Comparison of ENCODE assay signal across 8 mouse cellular contexts in genomic region chr5:108367871-108368332, GRCm38 (mm10). TPM values are rescaled to one million over a fixed set of nuclear protein-coding genes. Genes with fewer than 3 reads are reported as not detected.
DNase-seq lines count a peak whose midpoint lies in the region; ATAC-seq and TF ChIP-seq lines count a peak whose summit lies in the region.

Gm42517 (minus strand) TSS chr5:108367922.

- no peaks in the 10 kb centered on the region for H3K4me1 ChIP-seq in heart, adult 2 months (ENCODE audit: control insufficient read depth, insufficient read depth, low read length)

- ATAC-seq in activated CD4-positive, CD25-positive, alpha-beta regulatory T cell, adult 4 months, result no peak

- H3ac ChIP-seq in myocyte (ENCODE audit: control insufficient read depth, insufficient read length), result peak within 1 kb of the TSS; percentile 17

- TF ChIP-seq EP300 in heart, adult 2 months (IDR thresholded peaks at IDR 0.05; ENCODE audit: insufficient read depth, low read depth, low read length), result no peak

- TF ChIP-seq CTCF in heart, adult 2 months (IDR thresholded peaks at IDR 0.05), result no peak

- WGBS in heart, adult 2 months, result 3% methylated on average over 33 of the region's 36 CpGs

- intact Hi-C loops in heart, adult 2 months (cut with DNase I), result no loop called here
- intact Hi-C loops in left cerebral cortex, postnatal 10 days (cut with DNase I), result loop anchor here (5.0 kb wide), 2 partner anchors 64 to 94 kb away; partner anchors contain the start of genes Atp5k and Pcgf3

- H3K27ac ChIP-seq in heart, adult 2 months, result no peak within 1 kb of the TSS

- TF ChIP-seq POLR2A in heart, adult 2 months (IDR thresholded peaks at IDR 0.05; ENCODE audit: insufficient read depth, low read depth, low read length), result no peak
- no peak for TF ChIP-seq POLR2A in myocyte (IDR thresholded peaks at IDR 0.05; ENCODE audit: insufficient read length, low read depth)

- peak; percentile 51 for DNase-seq in cerebellum, adult 11-12 months
- DNase-seq in cerebellum, postnatal 4 days (ENCODE audit: low spot score in 2 of 2), result no peak
- peak; percentile 27 for DNase-seq in right cerebral cortex, postnatal 14 days
- DNase-seq in right cerebral cortex, postnatal 36 days (ENCODE audit: low spot score in 2 of 2), result no peak
- peak; percentile 5 to 31 for DNase-seq in heart, adult 2 months
- DNase-seq in left cerebral cortex, postnatal 10 days (ENCODE audit: extremely low spot score in 1 of 2, low spot score in 2 of 2), result peak in 1 of 2 experiments; percentile 67

- H3K36me3 ChIP-seq in heart, adult 2 months (ENCODE audit: control insufficient read depth, insufficient read depth, low read length), result no peaks in the 10 kb centered on the region
- H3K36me3 ChIP-seq in myocyte (ENCODE audit: control insufficient read depth, insufficient read depth), result no peaks in the 10 kb centered on the region

- peaks cover 11% of the 10 kb centered on the region for H3K27me3 ChIP-seq in heart, adult 2 months (ENCODE audit: control insufficient read depth, insufficient read depth, low read length)
- H3K27me3 ChIP-seq in myocyte (ENCODE audit: control insufficient read depth, insufficient read depth, insufficient read length), result peaks cover 43% of the 10 kb centered on the region

- H3K4me2 ChIP-seq in myocyte (ENCODE audit: low read depth), result peak within 1 kb of the TSS; percentile 95

- H3K4me3 ChIP-seq in heart, adult 2 months, result peak within 1 kb of the TSS; percentile 63
- H3K4me3 ChIP-seq in myocyte, result peak within 1 kb of the TSS; percentile 10

- no peaks in the 10 kb centered on the region for H3K79me2 ChIP-seq in heart, adult 2 months (replicated peaks; ENCODE audit: control insufficient read depth, insufficient read depth, low read length)
- no peaks in the 10 kb centered on the region for H3K79me2 ChIP-seq in myocyte (ENCODE audit: control insufficient read depth, insufficient read depth)

- peak within 1 kb of the TSS; percentile 52 for H3K9ac ChIP-seq in heart, adult 2 months (ENCODE audit: low read depth, low read length)

TF ChIP-seq in myocyte, 11 proteins besides CTCF, POLR2A, EP300 and RAD21:
- no peak for TF ChIP-seq E2F4 (IDR thresholded peaks at IDR 0.05; ENCODE audit: insufficient read depth)
- TF ChIP-seq MYOD1 (IDR thresholded peaks at IDR 0.05; ENCODE audit: control insufficient read depth in 1 of 3, insufficient read length in 2 of 3, low read depth in 2 of 3), result no peak
- TF ChIP-seq POLR2AphosphoS2 (IDR thresholded peaks at IDR 0.05; ENCODE audit: insufficient read length, low read depth), result no peak
- TF ChIP-seq TCF3 (IDR thresholded peaks at IDR 0.05; ENCODE audit: insufficient read length, low read depth), result no peak
- TF ChIP-seq USF1 (IDR thresholded peaks at IDR 0.05; ENCODE audit: low read depth), result no peak
- TF ChIP-seq SRF (IDR thresholded peaks at IDR 0.05; ENCODE audit: control insufficient read depth, insufficient read length, low read depth), result no peak
- no peak for TF ChIP-seq REST (IDR thresholded peaks at IDR 0.05; ENCODE audit: insufficient read depth, insufficient read length)
- no peak for TF ChIP-seq MYOG (IDR thresholded peaks at IDR 0.05; ENCODE audit: control insufficient read depth in 1 of 3, insufficient read depth in 1 of 3, insufficient read length in 2 of 3, low read depth in 2 of 3)
- TF ChIP-seq MAX (IDR thresholded peaks at IDR 0.05; ENCODE audit: low read depth), result no peak
- no peak for TF ChIP-seq TCF12 (IDR thresholded peaks at IDR 0.05; ENCODE audit: insufficient read depth, poor library complexity, severe bottlenecking)
TF ChIP-seq in myocyte: peak in this region for 0.

RNA-seq across cellular contexts. Expression of gene Gm42517, which starts in this region (rescaled TPM):
- total RNA-seq in heart, adult 2 months (2021), result 1 to 10 TPM; 1.3 to 2.0 TPM
- 0.67 and 1.0 TPM in 2 replicates for polyA plus RNA-seq in heart, adult 2 months (2012; rRNA removed)
- total RNA-seq in left cerebral cortex, postnatal 10 days (2021), result 10 to 100 TPM; 64.6 to 67.5 TPM
- 1.1 TPM for polyA plus RNA-seq in myocyte (2012; fragmentation: generic; extraction: Trizol)
- not detected for polyA plus RNA-seq in activated CD4-positive, CD25-positive, alpha-beta regulatory T cell, adult 4 months (2017; shearing (Covaris generic))

Comparison
In these comparisons a context has a peak if more than half of its experiments do, and no peak if none do; other contexts are left out.
1. RNA of gene Gm42517 (total RNA-seq): 64.6 to 67.5 TPM in left cerebral cortex, postnatal 10 days; 1.3 to 2.0 TPM in heart, adult 2 months; every median in the first group is over 10 times any median in the second.
2. DNase-seq: peak in cerebellum, adult 11-12 months (single experiment), right cerebral cortex, postnatal 14 days (single experiment) and heart, adult 2 months (2 of 2); none in cerebellum, postnatal 4 days (0 of 2) and right cerebral cortex, postnatal 36 days (0 of 2).